Mouse (Mus musculus): Measurements from ENCODE around the gene Fbxo41. TPM values are rescaled to one million over a fixed set of nuclear protein-coding genes. Genes with fewer than 3 reads are reported as not detected.

Fbxo41 gene
- polyA plus RNA-seq, 1 experiment from 2014 or later = 2.0 TPM

Other genes starting within 250 kb of the Fbxo41 start
- gene Sfxn5, start 169.6 kb downstream of the Fbxo41 start, polyA plus RNA-seq (2016; fragmentation: Nextera tagmentation; extraction: Ambion mirVana) = 8.3 and 10.2 TPM in 2 replicates
- gene Rab11fip5, start 128.4 kb downstream of the Fbxo41 start, polyA plus RNA-seq (2016; fragmentation: Nextera tagmentation; extraction: Ambion mirVana) = 9.8 and 11.4 TPM in 2 replicates
- not detected in 2 replicates for gene Noto, start 79.1 kb downstream of the Fbxo41 start, polyA plus RNA-seq (2016; fragmentation: Nextera tagmentation; extraction: Ambion mirVana)
- 65.2 and 66.2 TPM in 2 replicates for gene Smyd5, start 71.0 kb downstream of the Fbxo41 start, polyA plus RNA-seq (2016; fragmentation: Nextera tagmentation; extraction: Ambion mirVana)
- 557 and 572 TPM in 2 replicates for gene Cct7, start 51.5 kb downstream of the Fbxo41 start, polyA plus RNA-seq (2016; fragmentation: Nextera tagmentation; extraction: Ambion mirVana)
- 25.7 and 31.4 TPM in 2 replicates for gene Pradc1, start 51.0 kb downstream of the Fbxo41 start, polyA plus RNA-seq (2016; fragmentation: Nextera tagmentation; extraction: Ambion mirVana)
- gene Egr4, start 10.6 kb upstream of the Fbxo41 start, polyA plus RNA-seq (2016; fragmentation: Nextera tagmentation; extraction: Ambion mirVana) = not detected in 2 replicates
- 9.0 and 10.3 TPM in 2 replicates for gene Alms1, start 84.5 kb upstream of the Fbxo41 start, polyA plus RNA-seq (2016; fragmentation: Nextera tagmentation; extraction: Ambion mirVana)
- gene Nat8f7, start 210.2 kb upstream of the Fbxo41 start, polyA plus RNA-seq (2016; fragmentation: Nextera tagmentation; extraction: Ambion mirVana) = not detected in 2 replicates

Measured in limb, embryonic 12.5 days (tissue).